Mouse (Mus musculus) lung, postnatal 0 days (tissue): ENCODE results near the gene Prkce. TPM values are rescaled to one million over a fixed set of nuclear protein-coding genes. Genes with fewer than 3 reads are reported as not detected.

Experiments
- ATAC-seq: fragments of 200-750 bp; cut with Nextera tagmentation; 2 replicates; pipeline ENCODE4 v1.8.0; 2017; ENCODE audit warnings: moderate library complexity
- DNase-seq: peaks from one replicate; pipeline ENCODE4 v3.0.0-alpha.2; 2016; ENCODE audit warnings: low spot score
- H3K27ac ChIP-seq: fragments of 300-500 bp; sonication (generic); 2 replicates; pipeline ENCODE4 v1.5.1; 2014; ENCODE audit warnings: antibody characterized with exemption, mild to moderate bottlenecking, low read length, mixed read lengths
- H3K27me3 ChIP-seq: fragments of 300-500 bp; sonication (generic); replicated peaks from 2 replicates; pipeline ENCODE4 v1.6.1; 2014; ENCODE audit warnings: low read length, mixed read lengths; ENCODE audit not compliant: insufficient read depth
- H3K36me3 ChIP-seq: fragments of 300-500 bp; sonication (generic); 2 replicates; pipeline ENCODE4 v1.6.1; 2014; ENCODE audit warnings: low read length, mixed read lengths; ENCODE audit not compliant: insufficient read depth
- H3K4me1 ChIP-seq: fragments of 300-500 bp; sonication (generic); 2 replicates; pipeline ENCODE4 v1.6.1; 2014; ENCODE audit warnings: antibody characterized with exemption, low read depth, low read length, mixed read lengths; ENCODE audit not compliant: insufficient read depth
- H3K4me2 ChIP-seq: fragments of 300-500 bp; sonication (generic); replicated peaks from 2 replicates; pipeline ENCODE4 v1.6.1; 2014; ENCODE audit warnings: low read depth, mild to moderate bottlenecking, low read length, moderate library complexity, mixed read lengths
- H3K4me3 ChIP-seq: fragments of 300-500 bp; sonication (generic); 2 replicates; pipeline ENCODE4 v1.5.1; 2014; ENCODE audit warnings: low read depth, low read length
- H3K9ac ChIP-seq: fragments of 300-500 bp; sonication (generic); replicated peaks from 2 replicates; pipeline ENCODE4 v1.6.1; 2014; ENCODE audit warnings: low read depth, mild to moderate bottlenecking
- H3K9me3 ChIP-seq: fragments of 300-500 bp; sonication (generic); 2 replicates; pipeline ENCODE4 v1.6.1; 2016; ENCODE audit warnings: low read length, mixed read lengths
- CTCF ChIP-seq: IDR thresholded peaks from 2 replicates; pipeline ENCODE4 v1.5.1; 2016; ENCODE audit warnings: antibody characterized with exemption, mild to moderate bottlenecking
- EP300 ChIP-seq: IDR thresholded peaks from 2 replicates; pipeline ENCODE4 v1.6.1; 2016; ENCODE audit warnings: antibody characterized with exemption, mild to moderate bottlenecking, control low read depth
- WGBS: fragments of 180-500 bp; shearing (Covaris S2); extraction: QIAGEN DNeasy Blood & Tissue Kit; methylation state at CpG from one replicate; pipeline ENCODE4 v1.1.7; 2014; 5-methylcytosine and 5-hydroxymethylcytosine counted together
- polyA plus RNA-seq: library from polyadenylated mRNA; unstranded; fragments of >200 nt; fragmentation: Nextera tagmentation; extraction: Ambion mirVana; gene quantifications from 2 replicates; pipeline ENCODE4 v1.2.1, GENCODE M21; 2015

Prkce gene
- polyA plus RNA-seq, 1 experiment from 2014 or later, result 10.6 TPM

DNA sequence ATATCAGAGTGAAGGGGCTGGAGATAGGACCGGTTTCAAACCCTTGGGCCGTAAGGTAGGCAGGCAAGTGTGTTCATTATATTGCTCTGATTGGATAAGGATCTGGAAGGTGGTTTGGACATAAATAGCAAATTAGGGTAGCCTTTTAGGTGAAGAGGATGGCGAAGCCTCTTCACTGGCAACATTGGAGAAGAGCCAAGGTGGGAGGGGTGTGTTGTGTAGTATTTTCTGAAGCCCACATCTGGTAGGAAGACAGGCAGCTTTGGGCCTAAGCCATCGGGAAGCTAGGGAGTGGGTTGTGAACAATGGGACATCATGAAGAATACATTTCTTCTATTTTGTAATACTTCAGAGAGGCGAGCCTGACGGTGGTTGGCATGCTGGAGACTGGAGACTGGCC, 125.1 kb downstream of the Prkce start:
- no peak for DNase-seq
- Histone ChIP-seq H3K4me3 (no peak overlapping the region), H3K4me2 (peak overlapping the region; percentile 37; the same call in 1 of the 2 replicates), H3K9ac (no peak overlapping the region), H3K27ac (peak overlapping the region; percentile 57; the same call in 1 of the 2 replicates), H3K9me3 (no peaks in the 10 kb centered on the region), H3K27me3 (no peaks in the 10 kb centered on the region), H3K36me3 (no peaks in the 10 kb centered on the region), H3K4me1 (no peaks in the 10 kb centered on the region)
- WGBS, result 76% methylated on average over 6 of the region's 6 CpGs
- TF ChIP-seq CTCF (no peak), EP300 (no peak)
- ATAC-seq, result no peak

- Histone ChIP-seq H3K27ac (peak overlapping the region; percentile 57; the same call in 1 of the 2 replicates), H3K9me3 (no peaks in the 10 kb centered on the region), H3K4me2 (peak overlapping the region; percentile 37), H3K27me3 (no peaks in the 10 kb centered on the region), H3K9ac (no peak overlapping the region), H3K4me1 (no peaks in the 10 kb centered on the region), H3K36me3 (no peaks in the 10 kb centered on the region), H3K4me3 (no peak overlapping the region)
- WGBS, result 19% methylated on average over 10 of the region's 10 CpGs
- ATAC-seq (peak; percentile 94), DNase-seq (peak; percentile 90)
- TF ChIP-seq CTCF, result peak; percentile 71
- TF ChIP-seq EP300, result peak; percentile 72
Observed at GRCm38 (mm10) chr17:86293247-86293744, 125.7 kb downstream of the Prkce start.

DNA sequence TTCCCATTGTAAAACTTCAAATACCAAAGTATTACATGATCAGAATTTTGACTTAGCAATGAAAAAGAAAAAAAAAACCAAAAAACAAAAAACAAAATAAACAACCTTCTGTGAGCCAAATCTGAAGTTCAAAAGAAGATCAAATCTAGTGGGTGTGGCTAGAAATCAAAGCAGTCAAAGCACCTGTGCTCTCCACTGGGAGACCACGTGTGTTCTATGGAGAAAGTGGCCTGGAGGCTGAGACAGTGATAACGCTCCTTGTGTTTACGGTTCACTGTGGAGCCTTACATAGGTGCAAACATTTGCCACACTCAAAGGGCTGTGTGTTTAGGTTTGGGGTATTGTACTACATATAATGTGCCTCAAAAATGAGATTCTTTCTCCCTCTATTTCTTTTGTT, 132.0 kb downstream of the Prkce start:
- H3K4me1 ChIP-seq, result peaks cover 7% of the 10 kb centered on the region
- H3K4me2 ChIP-seq, result no peak overlapping the region
- H3K36me3 ChIP-seq, result no peaks in the 10 kb centered on the region
- no peak overlapping the region for H3K9ac ChIP-seq
- no peak overlapping the region for H3K27ac ChIP-seq
- TF ChIP-seq CTCF, result no peak
- no peak for TF ChIP-seq EP300
- H3K4me3 ChIP-seq, result no peak overlapping the region
- ATAC-seq, result no peak
- H3K27me3 ChIP-seq, result no peaks in the 10 kb centered on the region
- H3K9me3 ChIP-seq, result no peaks in the 10 kb centered on the region
- 55% methylated on average over 3 of the region's 3 CpGs for WGBS
- DNase-seq, result no peak

GRCm38 (mm10) chr17:86300774-86301595, 133.4 kb downstream of the Prkce start:
- DNase-seq (peak; percentile 76), ATAC-seq (peak; percentile 79)
- Histone ChIP-seq H3K4me2 (peak overlapping the region; percentile 43), H3K9me3 (no peaks in the 10 kb centered on the region), H3K4me3 (peak overlapping the region; percentile 14; the same call in 1 of the 2 replicates), H3K27me3 (no peaks in the 10 kb centered on the region), H3K36me3 (no peaks in the 10 kb centered on the region), H3K27ac (peak overlapping the region; percentile 82), H3K4me1 (peaks cover 7% of the 10 kb centered on the region), H3K9ac (no peak overlapping the region)
- 41% methylated on average over 22 of the region's 22 CpGs for WGBS
- TF ChIP-seq CTCF (no peak), EP300 (peak; percentile 81)

DNA sequence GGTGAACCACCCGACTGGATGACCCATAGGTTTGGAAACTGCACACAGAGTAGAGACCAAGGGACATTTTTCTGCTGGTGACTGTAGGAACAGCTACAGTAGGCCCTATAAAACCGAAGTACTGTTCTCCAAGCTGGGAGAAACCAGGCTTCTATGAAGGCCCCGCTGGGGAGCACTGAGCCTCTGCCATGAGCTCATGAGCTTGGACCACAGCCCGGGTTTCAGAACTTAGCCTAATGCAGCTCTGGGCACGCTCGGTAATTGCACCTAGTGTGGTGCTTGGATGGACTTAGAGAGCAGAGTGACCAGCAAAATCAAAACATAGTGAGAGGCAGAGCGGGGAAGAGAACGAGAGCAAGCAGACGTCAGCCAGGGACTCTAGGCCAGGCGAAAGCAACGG, 134.7 kb downstream of the Prkce start:
- peaks cover 7% of the 10 kb centered on the region for H3K4me1 ChIP-seq
- no peak for ATAC-seq
- no peak overlapping the region for H3K9ac ChIP-seq

DNA sequence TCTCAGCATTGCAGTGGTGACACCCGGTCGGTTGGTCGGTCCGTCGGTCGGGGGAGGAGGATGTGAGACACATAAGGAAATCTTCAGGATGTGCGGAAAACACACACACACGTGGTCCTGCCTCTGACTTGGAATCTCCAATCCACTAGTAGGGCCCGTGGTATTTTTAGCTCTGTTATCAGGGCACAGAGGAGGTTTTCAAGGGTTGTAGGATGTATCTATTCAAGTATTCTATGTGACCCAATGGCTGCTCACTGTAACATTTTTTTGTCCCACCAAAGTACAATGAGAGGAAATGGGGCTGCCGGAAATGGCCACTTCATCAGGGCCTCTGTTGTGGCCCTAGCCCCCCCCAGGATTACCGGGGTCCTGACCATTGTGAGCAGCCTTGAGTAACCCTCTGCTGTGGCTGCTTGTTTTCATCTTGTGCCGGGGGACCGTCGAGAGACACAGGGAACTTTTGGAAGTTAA, 135.3 kb downstream of the Prkce start:
- H3K27me3 ChIP-seq, result no peaks in the 10 kb centered on the region
- H3K9ac ChIP-seq, result no peak overlapping the region
- no peak overlapping the region for H3K27ac ChIP-seq
- TF ChIP-seq EP300, result peak; percentile 91
- no peak for TF ChIP-seq CTCF
- no peaks in the 10 kb centered on the region for H3K36me3 ChIP-seq
- no peak overlapping the region for H3K4me2 ChIP-seq
- H3K9me3 ChIP-seq, result no peaks in the 10 kb centered on the region
- H3K4me1 ChIP-seq, result peaks cover 7% of the 10 kb centered on the region
- no peak overlapping the region for H3K4me3 ChIP-seq
- WGBS, result 59% methylated on average over 14 of the region's 14 CpGs
- ATAC-seq, result peak; percentile 76
- peak; percentile 63 for DNase-seq

More for the DNA sequence above, 134.7 kb downstream of the Prkce start:
- H3K27me3 ChIP-seq, result no peaks in the 10 kb centered on the region
- TF ChIP-seq EP300 (no peak), CTCF (no peak)
- H3K4me3 ChIP-seq, result no peak overlapping the region
- WGBS, result 73% methylated on average over 11 of the region's 11 CpGs
- no peak overlapping the region for H3K4me2 ChIP-seq
- no peaks in the 10 kb centered on the region for H3K36me3 ChIP-seq
- no peaks in the 10 kb centered on the region for H3K9me3 ChIP-seq
- DNase-seq, result no peak
- H3K27ac ChIP-seq, result peak overlapping the region; percentile 44
